Mouse (Mus musculus): Measurements from ENCODE around the gene Kifc1. TPM values are rescaled to one million over a fixed set of nuclear protein-coding genes. Genes with fewer than 3 reads are reported as not detected.
A peak's percentile ranks its signal among the peaks of the same experiment; 100 is the strongest.

Kifc1 gene
- 2.4 TPM in 2 replicates for polyA plus RNA-seq (2012; rRNA removed)

DNA sequence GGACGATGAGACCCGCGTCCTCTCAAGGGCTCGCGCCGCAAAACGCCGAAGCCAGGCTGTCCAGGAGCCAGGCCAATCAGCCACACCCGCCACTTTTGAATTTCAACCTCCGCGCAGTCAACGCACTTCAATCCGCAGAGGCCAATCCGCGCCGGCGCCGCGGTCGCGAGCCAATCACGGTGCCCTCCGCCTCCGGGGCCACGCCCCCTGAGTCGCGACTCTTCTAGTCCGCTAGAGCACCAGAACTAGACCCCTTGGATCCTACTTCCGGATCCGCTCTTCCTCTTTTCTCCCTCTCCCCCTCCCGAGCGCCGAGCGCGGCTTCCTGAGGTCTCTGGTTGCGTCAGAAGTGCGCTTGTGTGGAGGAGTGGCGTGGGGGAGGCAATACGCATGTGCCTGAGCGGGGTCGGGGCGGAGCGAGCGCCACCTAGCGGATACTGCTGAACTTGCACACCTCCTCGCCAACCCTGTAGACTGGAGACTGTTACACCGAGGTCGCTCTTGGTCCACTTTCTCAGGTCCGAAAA lies at the start of gene Kifc1:
TSS of gene Kifc1 (minus strand) at position 129 of the 527 bp plus-strand sequence.
- peak; percentile 88 for DNase-seq (ENCODE audit: low read depth)

DNA sequence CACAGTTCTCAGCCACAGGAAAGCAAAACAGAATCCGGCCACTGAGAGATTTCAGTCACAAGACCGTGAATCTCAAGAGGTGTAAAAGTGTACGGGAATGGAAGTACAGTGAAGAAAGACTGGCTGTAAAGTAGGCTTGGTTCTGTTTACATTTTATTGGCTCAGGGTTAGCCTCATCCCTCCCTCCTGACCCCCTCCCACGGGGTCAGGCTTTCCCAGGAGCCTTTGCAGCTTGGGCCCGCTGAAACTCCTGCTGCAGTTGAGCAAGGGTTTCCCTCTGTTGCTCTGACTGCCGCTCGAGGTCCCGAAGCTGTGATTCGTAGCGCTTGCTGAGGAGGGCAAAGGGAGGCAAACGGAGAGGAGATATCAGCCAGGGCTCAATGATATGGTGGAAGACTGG lies 48.3 kb upstream of the Kifc1 start:
- no peak for DNase-seq (ENCODE audit: low read depth)

DNA sequence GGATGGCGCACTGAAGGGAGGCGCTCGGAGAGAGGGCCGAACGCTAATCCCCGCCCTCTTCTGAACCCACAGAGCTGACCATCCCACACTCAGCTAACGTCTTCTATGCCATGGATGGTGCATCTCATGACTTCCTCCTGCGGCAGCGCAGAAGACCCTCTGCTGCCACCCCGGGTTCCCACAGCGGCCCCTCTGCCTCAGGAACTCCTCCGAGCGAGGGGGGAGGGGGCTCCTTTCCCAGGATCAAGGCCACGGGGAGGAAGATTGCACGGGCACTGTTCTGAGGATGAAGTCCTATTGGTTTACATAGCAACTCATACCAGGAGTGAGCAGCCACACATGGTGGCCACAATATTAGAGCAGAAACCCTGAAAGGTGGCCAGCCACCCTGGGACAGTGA lies 46.5 kb upstream of the Kifc1 start:
- no peak for DNase-seq (ENCODE audit: low read depth)

DNA sequence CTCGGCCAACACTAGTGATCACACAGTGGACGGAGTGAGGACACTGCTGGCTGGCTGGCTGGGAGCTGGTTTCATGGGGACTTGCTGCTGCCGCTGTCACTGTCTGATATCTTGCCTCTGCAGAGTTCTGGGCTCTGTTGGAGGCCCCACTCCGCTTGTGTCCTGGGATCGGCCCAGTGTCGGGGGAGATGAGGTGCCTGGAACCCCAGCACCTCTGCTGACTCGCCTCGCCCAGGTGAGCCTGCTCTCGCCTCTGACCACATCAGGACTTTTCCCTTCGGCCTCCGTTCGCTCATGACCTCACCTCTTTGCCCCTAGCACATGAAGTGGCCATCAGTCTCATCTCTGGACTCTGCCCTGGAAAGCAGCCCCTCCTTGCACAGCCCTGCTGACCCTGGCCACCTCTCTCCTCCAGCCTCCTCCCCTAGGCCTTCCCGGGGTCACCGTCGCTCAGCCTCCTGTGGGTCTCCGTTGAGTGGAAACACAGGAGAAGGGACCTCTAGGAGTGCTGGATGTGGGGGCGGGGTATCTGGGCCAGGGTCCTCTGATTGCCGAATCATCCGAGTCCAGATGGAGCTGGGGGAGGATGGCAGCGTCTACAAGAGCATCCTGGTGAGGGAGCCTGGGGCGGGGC lies 45.1 kb upstream of the Kifc1 start:
- no peak for DNase-seq (ENCODE audit: low read depth)

DNA sequence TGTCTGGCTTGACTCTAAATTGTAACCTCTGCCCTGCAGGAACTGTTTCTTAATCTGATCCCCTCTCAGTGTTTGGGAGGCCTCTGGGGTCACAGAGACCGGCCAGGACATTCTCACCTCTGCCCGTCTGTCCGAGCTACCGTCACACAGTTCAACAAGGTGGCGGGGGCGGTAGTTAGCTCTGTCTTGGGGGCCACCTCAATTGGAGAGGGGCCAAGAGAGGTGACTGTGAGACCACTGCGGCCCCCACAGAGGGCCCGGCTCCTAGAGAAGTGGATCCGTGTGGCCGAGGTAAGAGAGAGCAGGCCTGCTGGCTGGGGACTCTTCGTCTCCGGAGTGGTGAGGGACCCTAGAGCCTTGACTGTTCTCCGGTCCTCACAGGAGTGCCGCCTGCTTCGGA lies 42.5 kb upstream of the Kifc1 start:
- no peak for DNase-seq (ENCODE audit: low read depth)

DNA sequence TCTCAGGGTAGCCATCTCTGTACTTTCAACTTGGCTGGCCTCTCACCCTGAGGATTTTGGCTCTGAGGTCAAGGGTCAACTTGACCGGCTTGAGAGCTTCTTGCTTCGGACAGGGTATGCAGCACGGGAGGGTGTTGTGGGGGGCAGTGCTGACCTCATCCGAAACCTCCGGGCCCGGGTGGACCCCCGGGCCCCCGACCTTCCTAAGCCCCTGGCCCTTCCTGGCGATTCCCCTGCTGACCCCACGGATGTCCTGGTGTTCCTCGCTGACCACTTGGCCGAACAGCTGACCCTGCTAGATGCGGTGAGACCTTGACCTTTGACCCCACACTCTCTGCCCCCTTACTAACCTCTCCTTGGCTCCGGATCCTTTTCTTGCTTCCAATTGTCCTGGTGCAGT lies 42.0 kb upstream of the Kifc1 start:
- no peak for DNase-seq (ENCODE audit: low read depth)

DNA sequence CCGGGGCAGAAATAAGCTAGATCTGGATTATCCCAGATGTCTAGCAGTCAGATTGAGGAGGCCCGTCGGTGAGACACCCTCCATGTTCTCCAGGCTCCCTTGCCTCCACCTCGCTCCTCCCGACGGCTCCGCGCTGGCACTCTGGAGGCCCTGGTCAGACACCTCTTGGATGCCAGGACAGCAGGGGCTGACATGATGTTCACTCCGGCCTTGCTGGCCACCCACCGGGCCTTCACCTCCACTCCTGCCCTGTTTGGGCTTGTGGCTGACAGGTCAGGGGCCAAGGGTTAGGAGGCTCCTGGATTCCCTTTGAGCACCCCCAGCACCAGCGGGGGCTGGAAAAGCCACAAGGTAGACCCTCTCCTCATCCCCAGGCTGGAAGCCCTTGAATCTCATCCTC lies 41.5 kb upstream of the Kifc1 start:
- no peak for DNase-seq (ENCODE audit: low read depth)

DNA sequence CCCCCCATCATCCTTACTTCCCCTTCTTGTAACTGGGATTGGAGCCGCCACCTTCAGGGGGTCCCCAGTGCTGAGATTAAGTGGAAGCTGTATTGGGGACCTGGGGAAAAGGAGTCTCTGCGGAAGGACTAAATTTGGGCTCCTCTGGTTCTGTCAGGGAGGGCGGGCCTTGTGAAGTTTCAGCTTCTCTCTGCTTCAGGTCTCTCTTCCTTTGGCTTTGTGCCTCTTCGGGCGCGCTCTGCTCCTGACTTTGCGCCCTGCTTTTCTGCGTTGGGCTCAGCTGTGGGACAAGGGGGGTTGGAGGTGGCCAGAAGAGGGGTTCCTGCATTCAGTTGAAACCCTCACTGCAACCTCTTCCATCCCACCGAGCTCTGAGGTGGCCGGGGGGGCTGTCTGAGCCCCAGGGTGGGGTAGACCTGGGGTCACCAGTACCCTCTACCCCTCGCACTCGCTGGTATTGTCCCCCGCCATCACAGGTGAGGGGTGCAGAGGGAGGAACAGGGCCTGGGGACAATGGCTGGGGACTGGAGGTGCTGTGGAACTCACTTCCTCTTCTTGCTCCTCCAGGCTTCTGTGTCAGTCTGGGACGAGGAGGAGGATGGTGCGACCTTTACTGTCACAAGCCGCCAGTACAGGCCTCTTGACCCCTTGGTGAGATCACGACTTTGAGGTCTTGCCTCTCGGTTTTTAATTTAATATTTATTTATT lies 40.9 kb upstream of the Kifc1 start:
- DNase-seq (ENCODE audit: low read depth): no peak

DNA sequence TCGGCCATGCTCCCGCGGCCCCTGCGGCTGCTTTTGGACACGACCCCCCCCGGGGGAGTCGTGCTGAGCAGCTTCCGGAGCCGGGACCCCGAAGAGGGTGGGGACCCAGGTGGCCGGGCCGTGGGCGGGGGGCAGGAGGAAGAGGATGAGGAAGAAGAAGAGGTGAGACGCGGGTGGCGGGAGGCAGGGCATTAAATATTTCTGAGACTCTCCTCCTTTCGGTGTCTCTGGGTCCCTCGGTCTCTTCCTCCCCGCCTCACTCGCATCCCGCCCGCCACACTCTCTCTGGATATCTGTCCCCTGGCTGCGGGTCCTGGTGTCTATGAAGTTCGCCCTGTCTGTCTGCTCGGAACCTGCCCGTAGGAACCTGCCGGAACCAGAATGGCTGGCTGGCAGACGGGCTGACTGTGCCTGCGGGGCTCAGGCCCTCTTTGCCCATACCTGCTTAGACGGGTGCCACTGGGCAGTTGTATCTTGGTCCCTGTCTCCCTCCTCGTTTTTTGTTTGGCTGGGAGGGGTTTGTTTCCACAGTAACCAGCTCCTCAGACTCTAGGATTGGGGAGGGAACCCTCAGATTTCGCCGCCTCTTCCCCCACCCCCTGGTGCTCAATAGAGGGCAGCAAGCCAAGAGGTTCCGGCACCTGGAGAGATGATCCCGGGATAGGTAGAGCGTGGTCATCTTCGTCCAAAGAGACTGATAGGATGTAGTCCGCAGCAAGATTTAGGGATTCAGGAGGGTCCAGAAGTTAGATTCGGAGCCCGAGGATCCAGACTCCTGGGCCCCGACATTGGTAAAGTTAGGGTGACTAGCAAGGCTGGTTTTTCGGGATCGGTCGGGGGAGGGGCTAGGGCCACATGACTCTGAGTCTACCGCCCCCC lies 40.1 kb upstream of the Kifc1 start:
- no peak for DNase-seq (ENCODE audit: low read depth)

DNA sequence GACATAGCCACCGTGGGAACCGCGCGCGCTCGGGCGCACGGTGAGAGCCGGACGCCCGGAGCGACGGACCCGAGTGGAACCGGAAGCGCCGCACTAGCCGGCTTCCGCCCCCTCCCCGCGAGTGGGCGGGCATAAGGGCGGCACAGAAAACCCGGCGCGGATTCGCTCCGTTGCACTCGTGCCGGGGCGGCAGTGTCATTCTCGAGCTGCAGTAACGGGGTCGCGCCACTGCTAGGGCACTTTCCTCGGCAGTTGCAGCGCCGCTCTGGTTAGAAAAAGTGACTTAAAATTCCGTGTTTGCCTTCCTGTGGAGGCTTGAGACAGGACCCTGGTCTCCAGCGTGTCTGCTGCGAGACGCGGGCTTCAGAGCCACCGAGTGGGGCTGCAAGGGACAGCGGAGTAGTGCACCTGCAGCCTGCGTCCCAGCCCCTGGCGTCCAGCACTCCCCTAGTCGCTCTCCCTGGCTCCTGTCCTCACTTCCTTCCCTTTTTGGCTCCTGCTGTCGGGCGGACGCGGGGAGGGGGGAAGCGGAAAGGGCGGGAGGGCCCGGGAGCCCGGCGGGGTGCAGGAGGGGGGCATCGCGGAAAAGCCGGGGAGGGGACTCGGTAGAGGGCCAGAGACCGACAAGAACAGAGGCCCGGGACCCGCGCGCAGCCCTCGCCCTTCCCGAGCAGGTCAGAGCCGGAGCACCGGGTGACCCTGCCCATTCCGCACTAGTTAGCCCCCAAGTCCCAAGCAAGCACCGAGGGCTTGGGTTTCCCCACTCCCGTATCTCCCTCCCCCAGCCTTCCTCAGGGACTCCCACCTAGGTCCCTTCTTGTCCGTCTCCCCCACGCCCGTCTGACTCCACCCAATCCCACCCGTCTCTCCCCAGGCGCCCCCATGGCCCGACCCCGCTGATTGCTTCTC lies 39.2 kb upstream of the Kifc1 start, which contains the start of gene Rgl2:
TSS of gene Rgl2 (plus strand) at position 173 of the 909 bp plus-strand sequence.
- no peak for DNase-seq (ENCODE audit: low read depth)

DNA sequence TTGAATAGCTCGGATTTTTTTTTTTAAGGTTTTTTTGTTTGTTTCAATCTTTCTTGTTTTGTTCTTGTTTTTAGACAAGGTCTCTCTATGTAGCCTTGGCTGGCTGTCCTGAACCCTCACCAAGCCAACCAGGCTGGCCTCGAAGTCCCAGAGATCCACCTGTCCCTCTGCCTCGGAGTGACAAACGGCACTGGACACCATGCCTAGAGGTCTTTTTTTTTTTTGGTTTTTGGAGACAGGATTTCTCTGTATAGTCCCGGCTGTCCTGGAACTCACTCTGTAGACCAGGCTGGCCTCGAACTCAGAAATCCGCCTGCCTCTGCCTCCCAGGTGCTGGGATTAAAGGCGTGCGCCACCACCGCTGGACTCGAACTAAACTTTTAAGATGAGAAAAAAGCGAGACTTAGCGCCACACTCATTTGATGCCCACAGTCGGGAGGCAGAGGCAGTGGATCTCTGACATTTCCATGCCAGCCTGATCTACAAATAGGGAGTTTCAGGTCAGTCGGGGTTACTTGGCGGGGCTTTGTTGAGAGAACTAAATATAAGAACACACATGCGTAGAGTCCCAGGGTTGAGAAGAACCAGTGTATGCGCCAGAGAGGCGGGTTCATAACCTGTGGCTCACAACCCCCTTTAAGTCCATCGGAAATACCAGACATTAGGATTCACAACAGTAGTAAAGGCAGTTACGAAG lies 37.9 kb upstream of the Kifc1 start:
- no peak for DNase-seq (ENCODE audit: low read depth)

DNA sequence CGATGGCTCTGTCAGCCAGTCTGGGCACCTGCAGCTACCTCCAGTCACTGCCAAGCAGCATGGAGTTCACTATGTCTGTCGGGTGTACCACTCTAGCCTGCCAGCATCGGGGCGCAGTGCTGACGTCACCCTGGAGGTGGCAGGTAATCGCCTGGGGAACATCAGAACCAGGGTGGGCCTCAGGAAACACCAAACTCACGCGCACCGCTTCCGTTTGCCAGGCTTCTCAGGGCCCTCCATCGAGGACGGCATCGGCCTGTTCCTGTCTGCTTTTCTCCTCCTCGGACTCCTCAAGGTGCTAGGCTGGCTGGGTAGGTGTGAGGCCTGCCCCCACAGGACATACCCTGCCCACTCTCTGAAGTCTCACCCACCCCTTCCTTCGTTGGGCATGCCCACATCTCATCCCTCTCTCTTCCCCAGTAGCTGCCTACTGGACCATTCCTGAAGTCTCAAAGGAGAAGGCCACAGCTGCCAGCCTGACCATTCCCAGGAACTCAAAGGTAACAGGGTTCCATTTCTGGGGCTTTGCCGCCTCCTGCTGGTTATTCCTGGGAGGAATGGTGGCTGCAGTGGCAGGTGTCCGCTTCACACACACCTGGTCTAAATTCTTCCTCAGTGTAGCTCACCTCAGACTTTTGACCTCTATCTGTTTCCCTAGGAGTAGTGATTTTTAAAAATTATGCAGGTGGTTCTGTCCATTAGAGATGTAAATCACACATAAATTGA lies 35.9 kb upstream of the Kifc1 start:
- no peak for DNase-seq (ENCODE audit: low read depth)

DNA sequence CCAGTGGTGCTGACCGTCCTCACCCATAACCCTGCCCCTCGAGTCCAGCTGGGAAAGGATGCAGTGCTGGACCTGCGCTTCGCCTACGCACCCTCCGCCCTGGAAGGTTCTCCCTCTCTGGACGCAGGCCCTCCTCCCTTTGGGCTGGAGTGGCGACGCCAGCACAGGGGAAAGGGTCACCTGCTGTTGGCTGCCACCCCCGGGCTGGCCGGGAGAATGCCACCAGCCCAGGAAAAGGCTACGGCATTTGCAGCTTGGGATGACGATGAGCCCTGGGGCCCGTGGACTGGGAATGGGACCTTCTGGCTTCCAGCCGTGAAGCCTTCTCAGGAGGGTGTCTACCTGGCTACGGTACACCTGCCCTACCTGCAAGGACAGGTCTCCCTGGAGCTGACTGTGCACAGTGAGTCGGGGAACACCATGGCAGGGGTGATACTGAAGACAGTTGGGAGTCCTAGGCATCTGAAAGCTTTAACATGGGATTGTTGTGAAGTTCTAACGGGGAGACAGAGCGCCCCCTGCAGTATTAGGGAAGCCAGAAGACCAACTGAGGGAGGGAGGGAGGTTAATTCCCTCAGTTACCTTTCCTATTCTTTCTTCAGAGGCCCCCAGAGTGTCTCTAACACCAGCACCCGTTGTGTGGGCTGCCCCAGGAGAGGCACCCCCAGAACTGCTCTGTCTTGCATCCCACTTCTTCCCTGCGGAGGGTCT lies 35.1 kb upstream of the Kifc1 start:
- no peak for DNase-seq (ENCODE audit: low read depth)

DNA sequence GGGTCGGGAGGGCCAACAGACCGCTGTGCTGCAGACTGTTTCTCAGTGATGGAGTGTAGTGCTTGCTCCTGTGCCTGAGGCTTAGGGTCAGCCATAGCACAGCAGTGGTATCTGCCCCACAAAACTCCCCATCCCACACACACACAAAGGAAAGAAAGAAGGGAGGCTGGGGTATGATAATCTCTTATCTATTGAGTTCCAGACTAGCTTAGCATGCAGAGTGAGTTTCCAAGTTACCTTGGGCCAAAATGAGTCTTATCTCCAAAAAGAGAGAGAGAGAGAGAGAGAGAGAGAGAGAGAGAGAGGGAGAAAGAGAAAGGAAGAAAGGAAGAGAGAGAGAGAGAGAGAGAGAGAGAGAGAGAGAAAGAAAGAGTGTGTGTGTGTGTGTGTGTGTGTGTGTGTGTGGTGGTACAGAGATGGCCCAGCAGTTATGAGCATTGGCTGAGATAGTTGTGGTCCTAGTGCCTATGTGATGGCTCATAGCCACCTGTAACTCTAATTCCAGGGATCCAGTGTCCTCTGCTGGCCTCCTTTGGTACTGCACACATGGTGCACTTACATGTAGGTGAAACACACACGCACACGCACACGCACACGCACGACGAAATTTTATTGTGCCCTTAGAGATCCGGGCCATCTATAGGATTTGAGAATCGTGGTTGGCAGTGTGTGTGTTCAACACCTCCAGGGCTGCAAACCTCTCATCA lies 34.3 kb upstream of the Kifc1 start:
- DNase-seq (ENCODE audit: low read depth): no peak

DNA sequence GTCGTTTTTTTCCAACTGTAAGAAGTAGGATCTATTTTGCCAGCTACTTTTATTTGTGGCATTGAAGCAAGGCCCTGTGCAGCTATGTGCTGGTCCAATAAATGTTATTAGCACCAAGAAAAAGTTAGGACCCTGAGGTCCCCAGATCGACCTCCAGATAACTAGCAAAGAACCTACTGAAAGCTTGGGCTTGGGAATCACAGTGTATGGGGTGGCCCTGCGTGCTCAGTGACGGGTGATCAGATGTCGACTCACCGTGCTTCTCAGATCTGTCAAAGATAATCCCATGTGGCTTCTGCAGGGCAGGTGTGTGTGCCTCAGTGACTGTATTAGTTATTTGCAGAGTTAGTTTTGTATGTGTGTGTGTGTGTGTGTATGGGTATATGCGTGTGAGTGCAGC lies 30.9 kb upstream of the Kifc1 start:
- DNase-seq (ENCODE audit: low read depth): no peak

DNA sequence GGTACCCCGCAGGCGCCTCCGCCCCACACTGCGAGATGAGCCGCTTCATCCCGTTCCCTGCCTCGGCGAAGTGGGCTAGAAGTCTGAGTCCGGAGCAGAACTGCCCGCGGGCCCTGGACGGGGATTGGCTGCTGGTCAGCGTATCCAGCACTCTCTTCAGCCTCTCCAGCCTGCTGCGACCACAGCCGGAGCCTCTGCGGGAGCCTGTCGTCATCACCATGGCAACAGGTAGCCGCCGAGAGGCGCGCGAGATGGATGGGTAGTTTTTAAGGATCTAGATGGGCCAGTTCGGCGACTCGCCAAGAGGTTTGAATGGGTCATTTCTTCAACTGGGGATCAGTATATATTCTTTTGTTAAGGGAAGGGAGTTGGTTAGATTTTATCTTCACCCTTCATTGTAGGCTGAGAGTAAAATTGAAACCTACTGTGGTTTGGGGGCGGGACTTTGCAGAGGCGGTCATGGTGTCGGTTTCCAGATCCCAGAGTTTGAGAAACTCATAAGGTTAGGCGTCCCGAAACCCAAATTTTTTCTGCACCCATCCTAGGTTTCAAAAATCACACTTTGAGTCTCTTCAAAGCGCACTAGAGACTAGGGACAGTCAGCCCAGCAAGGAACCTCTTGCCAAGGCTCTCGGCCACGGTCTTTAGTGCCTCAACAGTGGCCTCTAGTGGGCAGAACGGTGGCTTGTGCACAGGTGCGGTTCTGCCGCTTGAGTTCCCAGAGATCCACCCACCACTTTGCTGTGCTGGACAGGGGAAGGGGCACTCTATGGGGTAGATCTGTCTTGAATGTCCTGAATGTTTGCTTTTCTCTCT lies 30.0 kb upstream of the Kifc1 start:
- no peak for DNase-seq (ENCODE audit: low read depth)

DNA sequence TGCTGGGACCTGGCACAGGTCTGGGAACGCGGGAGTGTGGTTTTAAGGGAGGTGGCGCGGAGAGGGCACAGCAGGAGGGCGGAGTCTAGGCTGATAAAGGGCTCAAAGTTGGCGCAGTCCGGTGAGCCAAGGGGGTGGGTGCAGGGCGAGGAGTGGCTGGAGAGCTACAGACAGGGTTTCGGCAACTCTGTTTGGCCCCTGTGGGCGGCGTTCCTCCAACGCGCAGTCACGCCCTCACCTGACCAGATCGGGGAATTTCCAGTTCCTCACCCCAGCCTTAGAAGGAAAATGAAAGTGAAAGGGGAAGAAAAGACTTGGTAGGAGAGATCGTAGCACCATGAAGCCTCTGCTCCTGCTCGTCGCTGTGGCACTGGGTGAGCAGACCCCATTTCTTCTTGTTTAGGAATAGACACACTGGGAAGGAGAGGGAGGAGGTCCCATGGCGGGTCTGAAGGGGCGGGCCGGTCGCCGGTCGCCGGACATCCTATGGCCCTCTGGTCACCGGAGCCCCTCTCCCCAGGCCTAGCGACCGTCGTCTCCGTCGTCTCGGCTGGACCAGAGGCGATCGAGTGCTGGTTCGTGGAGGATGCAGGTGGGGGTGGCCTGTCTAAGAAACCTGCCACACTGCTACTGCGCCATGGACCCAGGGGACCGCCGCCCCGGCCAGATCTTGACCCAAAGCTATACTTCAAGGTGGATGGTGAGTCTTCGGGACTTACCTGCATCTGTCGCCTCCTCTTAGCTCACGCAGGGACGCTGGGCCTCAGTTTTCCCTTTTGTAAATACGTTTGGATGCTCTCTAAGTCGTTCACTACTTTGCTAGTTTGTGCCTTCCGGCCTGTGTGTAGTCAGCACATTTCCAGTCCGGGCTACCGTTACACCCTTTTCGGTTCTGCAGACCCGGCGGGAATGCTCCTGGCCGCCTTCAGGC lies 29.2 kb upstream of the Kifc1 start:
- DNase-seq (ENCODE audit: low read depth): no peak

All from gonadal fat pad, adult 2 months (tissue).